Comparison of ENCODE assay signal across 9 mouse cellular contexts in the genomic region with DNA sequence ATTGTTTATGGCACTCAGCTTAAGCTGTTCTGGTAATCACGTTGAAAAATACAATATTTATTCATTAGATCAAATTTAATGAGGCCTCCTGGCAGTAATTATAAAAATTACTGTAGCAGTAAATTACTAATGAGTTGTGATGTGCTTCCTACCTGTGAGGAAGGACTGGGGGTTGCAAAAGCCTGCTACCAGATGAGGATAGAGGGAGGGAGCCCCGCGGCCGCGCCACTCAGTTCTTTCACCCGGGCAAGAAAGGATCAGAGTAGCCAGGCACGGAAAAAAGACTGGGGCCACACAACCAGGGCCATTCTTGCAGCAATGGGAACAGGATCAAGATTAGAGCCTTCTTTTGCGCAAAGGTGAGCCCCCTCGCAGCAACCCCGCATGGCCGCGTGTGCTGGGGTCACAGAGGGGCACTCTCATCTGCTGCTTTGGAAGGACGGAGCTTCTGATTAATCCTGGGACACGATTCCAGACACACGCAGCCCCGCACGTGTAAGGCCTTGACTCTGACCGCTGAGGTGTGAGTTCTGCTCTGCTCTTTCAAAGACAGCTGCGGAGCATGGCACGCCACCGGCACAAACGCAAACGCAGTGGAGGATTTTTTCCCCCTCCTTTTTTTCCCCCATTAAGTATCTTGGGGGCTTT. TPM values are rescaled to one million over a fixed set of nuclear protein-coding genes. Genes with fewer than 3 reads are reported as not detected.
DNase-seq lines count a peak whose midpoint lies in the region; ATAC-seq and TF ChIP-seq lines count a peak whose summit lies in the region.
"Had no signal": no experiment of that assay in that cellular context is flagged by ENCODE, and none has a peak within 500 bp of the region (broad histone marks: within the 10 kb centered on the region; RNA-seq: fewer than 3 reads in every experiment).

No protein-coding gene starts in this region.

- TF ChIP-seq CTCF in E14TG2a.4 (conservative IDR thresholded peaks at IDR 0.05; ENCODE audit: low read length), result no peak
- no peak for TF ChIP-seq CTCF in liver, postnatal 0 days (IDR thresholded peaks at IDR 0.05; ENCODE audit: low read depth)
- TF ChIP-seq CTCF in left cerebral cortex, adult 2 months (IDR thresholded peaks at IDR 0.05), result no peak
- no peak for TF ChIP-seq CTCF in cerebellum, adult 2 months (IDR thresholded peaks at IDR 0.05; ENCODE audit: borderline replicate concordance, insufficient read depth, low read depth, low read length)

- no peaks in the 10 kb centered on the region for H3K36me3 ChIP-seq in E14TG2a.4 (ENCODE audit: insufficient read depth, low read length)
- H3K36me3 ChIP-seq in hindbrain, embryonic 10.5 days, result no peaks in the 10 kb centered on the region
- H3K36me3 ChIP-seq in liver, postnatal 0 days (replicated peaks; ENCODE audit: insufficient read depth, low read length), result no peaks in the 10 kb centered on the region

- H3K27me3 ChIP-seq in E14TG2a.4 (ENCODE audit: insufficient read depth, low read length), result peaks cover 70% of the 10 kb centered on the region
- H3K27me3 ChIP-seq in hindbrain, embryonic 10.5 days (ENCODE audit: insufficient read depth, poor library complexity, severe bottlenecking), result peaks cover 76% of the 10 kb centered on the region
- peaks cover 13% of the 10 kb centered on the region; the same call in 1 of the 2 replicates for H3K27me3 ChIP-seq in liver, postnatal 0 days (ENCODE audit: insufficient read depth, low read length)
- 0 out of 2 replicates have a peak, but pooled peaks cover 2% of the 10 kb centered on the region for H3K27me3 ChIP-seq in cerebellum, adult 2 months (ENCODE audit: control insufficient read depth, insufficient read depth, low read length)

- TF ChIP-seq EP300 in liver, postnatal 0 days (IDR thresholded peaks at IDR 0.05; ENCODE audit: low read depth), result no peak

- H3K27ac ChIP-seq in hindbrain, embryonic 10.5 days, result peak overlapping the region; percentile 64; the same call in 1 of the 2 replicates
- H3K27ac ChIP-seq in liver, postnatal 0 days (ENCODE audit: low read depth), result no peak overlapping the region
- no peak overlapping the region for H3K27ac ChIP-seq in left cerebral cortex, adult 2 months
- no peak overlapping the region for H3K27ac ChIP-seq in cerebellum, adult 2 months (ENCODE audit: insufficient read depth, low read length)

- 3% methylated on average over 23 of the region's 23 CpGs for WGBS in hindbrain, embryonic 10.5 days
- 17% methylated on average over 23 of the region's 23 CpGs for WGBS in liver, postnatal 0 days (ENCODE audit: insufficient replicate concordance)
- WGBS in cerebellum, adult 2 months, result 23% methylated on average over 23 of the region's 23 CpGs

- peak overlapping the region; percentile 67 for H3K4me3 ChIP-seq in E14TG2a.4 (replicated peaks; ENCODE audit: low read length)
- H3K4me3 ChIP-seq in hindbrain, embryonic 10.5 days, result peak overlapping the region; percentile 42
- H3K4me3 ChIP-seq in liver, postnatal 0 days (ENCODE audit: low read depth, low read length), result no peak overlapping the region
- no peak overlapping the region for H3K4me3 ChIP-seq in left cerebral cortex, adult 2 months
- no peak overlapping the region for H3K4me3 ChIP-seq in cerebellum, adult 2 months (replicated peaks; ENCODE audit: insufficient read depth, low read depth, low read length)

- no peak for ATAC-seq in liver, postnatal 0 days

- DNase-seq in R1 (ENCODE audit: low read depth, low spot score), result peak; percentile 35
- peak; percentile 33 for DNase-seq in hindbrain, embryonic 10.5 days (ENCODE audit: low spot score)
- no peak for DNase-seq in liver, postnatal 0 days
- no peak for DNase-seq in layer of hippocampus, adult 9-10 months (ENCODE audit: low spot score)
- no peak for DNase-seq in left cerebral cortex, postnatal 36 days (ENCODE audit: low spot score in 2 of 2)
- DNase-seq in left cerebral cortex, adult 2 months (ENCODE audit: extremely low spot score in 1 of 2, low spot score in 2 of 2), result no peak
- no peak for DNase-seq in cerebellum, adult 2 months
- DNase-seq: kidney, adult 8-10 months had no signal

- intact Hi-C loops in left cerebral cortex, postnatal 36 days (cut with DNase I), result no loop called here
- intact Hi-C loops in left cerebral cortex, adult 2 months (cut with DNase I), result no loop called here

- peaks cover 21% of the 10 kb centered on the region for H3K4me1 ChIP-seq in E14TG2a.4 (replicated peaks; ENCODE audit: low read depth, low read length)
- H3K4me1 ChIP-seq in hindbrain, embryonic 10.5 days (replicated peaks), result peaks cover 28% of the 10 kb centered on the region
- H3K4me1 ChIP-seq in liver, postnatal 0 days (ENCODE audit: insufficient read depth), result no peaks in the 10 kb centered on the region
- H3K4me1 ChIP-seq in cerebellum, adult 2 months (ENCODE audit: control insufficient read depth, insufficient read depth, low read length), result no peaks in the 10 kb centered on the region

- no peak overlapping the region for H3K9ac ChIP-seq in liver, postnatal 0 days (replicated peaks)

- peaks cover 4% of the 10 kb centered on the region; the same call in 1 of the 2 replicates for H3K9me3 ChIP-seq in E14TG2a.4 (ENCODE audit: low read length)
- no peaks in the 10 kb centered on the region for H3K9me3 ChIP-seq in hindbrain, embryonic 10.5 days
- no peaks in the 10 kb centered on the region for H3K9me3 ChIP-seq in liver, postnatal 0 days (ENCODE audit: low read length)

- TF ChIP-seq POLR2A in cerebellum, adult 2 months (IDR thresholded peaks at IDR 0.05; ENCODE audit: borderline replicate concordance, insufficient read depth, low read length), result no peak

- H3K4me2 ChIP-seq in liver, postnatal 0 days (ENCODE audit: low read depth, low read length), result 0 out of 2 replicates have a peak overlapping the region, but pooled peaks have one; percentile 22

RNA-seq across cellular contexts. Expression of gene Cdca7, which starts 23.2 kb away (rescaled TPM):
- 163 and 223 TPM in 2 replicates for polyA plus RNA-seq in hindbrain, embryonic 10.5 days (2016; fragmentation: Nextera tagmentation; extraction: Ambion mirVana)
- polyA plus RNA-seq in liver, postnatal 0 days (2015; fragmentation: Nextera tagmentation; extraction: Ambion mirVana), result 26.4 and 31.7 TPM in 2 replicates
- total RNA-seq in left cerebral cortex, postnatal 36 days (2021), result 1 to 10 TPM; 5.1 TPM
- total RNA-seq in left cerebral cortex, adult 2 months (2021), result 1 to 10 TPM; 4.3 to 4.4 TPM
- polyA plus RNA-seq in cerebellum, adult 2 months (2012; rRNA removed), result 2.0 TPM in 2 replicates

Comparison
In these comparisons a context has a peak if more than half of its experiments do, and no peak if none do; other contexts are left out.
1. H3K4me3 ChIP-seq: peak in E14TG2a.4 (single experiment) and hindbrain, embryonic 10.5 days (single experiment); none in liver, postnatal 0 days (single experiment), left cerebral cortex, adult 2 months (single experiment) and cerebellum, adult 2 months (single experiment).
2. DNase-seq: peak in R1 (single experiment) and hindbrain, embryonic 10.5 days (single experiment); none in liver, postnatal 0 days (single experiment), layer of hippocampus, adult 9-10 months (single experiment), left cerebral cortex, postnatal 36 days (0 of 2), left cerebral cortex, adult 2 months (0 of 2) and cerebellum, adult 2 months (0 of 2).